Mouse (Mus musculus) testis, adult 2 months (tissue): ENCODE measurements around the gene Pla2g1b. TPM values are rescaled to one million over a fixed set of nuclear protein-coding genes. Genes with fewer than 3 reads are reported as not detected.

ENCODE experiments used
- H3K27ac ChIP-seq: fragments of 200-500 bp; 2 replicates; pipeline ENCODE4 v1.5.1; 2012; ENCODE audit warnings: low read depth, low read length; ENCODE audit not compliant: control insufficient read depth, insufficient read depth
- H3K27me3 ChIP-seq: fragments of 200-500 bp; 2 replicates; pipeline ENCODE4 v1.6.1; 2012; ENCODE audit warnings: mild to moderate bottlenecking, low read length, moderate library complexity; ENCODE audit not compliant: control insufficient read depth, insufficient read depth
- H3K36me3 ChIP-seq: fragments of 200-500 bp; 2 replicates; pipeline ENCODE4 v1.6.1; 2012; ENCODE audit warnings: mild to moderate bottlenecking, low read length; ENCODE audit not compliant: control insufficient read depth, insufficient read depth
- H3K4me1 ChIP-seq: fragments of 200-500 bp; 2 replicates; pipeline ENCODE4 v1.6.1; 2012; ENCODE audit warnings: low read length; ENCODE audit not compliant: control insufficient read depth, insufficient read depth
- H3K4me3 ChIP-seq: fragments of 200-500 bp; 2 replicates; pipeline ENCODE4 v1.5.1; 2012; ENCODE audit warnings: low read depth, mild to moderate bottlenecking, low read length, moderate library complexity, mixed read lengths; ENCODE audit not compliant: control insufficient read depth
- CTCF ChIP-seq: fragments of 200-500 bp; IDR thresholded peaks from 2 replicates; pipeline ENCODE4 v1.5.1; 2012; ENCODE audit warnings: low read depth, mild to moderate bottlenecking, inconsistent platforms, low read length, moderate library complexity; ENCODE audit not compliant: control insufficient read depth, insufficient read depth, insufficient replicate concordance
- POLR2A ChIP-seq: fragments of 200-500 bp; IDR thresholded peaks from 2 replicates; pipeline ENCODE4 v1.6.1; 2012; ENCODE audit warnings: low read depth, mild to moderate bottlenecking, inconsistent platforms, low read length, moderate library complexity; ENCODE audit not compliant: control insufficient read depth
- polyA plus RNA-seq: library from polyadenylated mRNA; depleted of rRNA; stranded (reverse); fragments of >200 nt; gene quantifications from 2 replicates; pipeline ENCODE4 v1.2.3, GENCODE M21; 2012

The Pla2g1b gene
- polyA plus RNA-seq, 1 experiment: 0.64 TPM

GRCm38 (mm10) chr5:115487353-115487752, 21.3 kb downstream of the Pla2g1b start:
- no peak overlapping the region for H3K27ac ChIP-seq
- H3K36me3 ChIP-seq: no peaks in the 10 kb centered on the region
- peaks cover 6% of the 10 kb centered on the region; the same call in 1 of the 2 replicates for H3K27me3 ChIP-seq
- H3K4me3 ChIP-seq: no peak overlapping the region
- TF ChIP-seq CTCF (no peak), POLR2A (no peak)
- peaks cover 21% of the 10 kb centered on the region for H3K4me1 ChIP-seq

- Histone ChIP-seq H3K36me3 (no peaks in the 10 kb centered on the region), H3K27ac (peak overlapping the region; percentile 92; the same call in 1 of the 2 replicates), H3K4me3 (peak overlapping the region; percentile 72), H3K4me1 (peaks cover 17% of the 10 kb centered on the region), H3K27me3 (peaks cover 3% of the 10 kb centered on the region; the same call in 1 of the 2 replicates)
- TF ChIP-seq CTCF: no peak
- no peak for TF ChIP-seq POLR2A
Measured at GRCm38 (mm10) chr5:115487942-115488580, 22.0 kb downstream of the Pla2g1b start.

GRCm38 (mm10) chr5:115488841-115489698, 23.0 kb downstream of the Pla2g1b start:
- TF ChIP-seq POLR2A (peak; percentile 99), CTCF (no peak)
- Histone ChIP-seq H3K4me1 (peaks cover 17% of the 10 kb centered on the region), H3K36me3 (no peaks in the 10 kb centered on the region), H3K4me3 (peak overlapping the region; percentile 91), H3K27ac (peak overlapping the region; percentile 100), H3K27me3 (no peaks in the 10 kb centered on the region)

DNA sequence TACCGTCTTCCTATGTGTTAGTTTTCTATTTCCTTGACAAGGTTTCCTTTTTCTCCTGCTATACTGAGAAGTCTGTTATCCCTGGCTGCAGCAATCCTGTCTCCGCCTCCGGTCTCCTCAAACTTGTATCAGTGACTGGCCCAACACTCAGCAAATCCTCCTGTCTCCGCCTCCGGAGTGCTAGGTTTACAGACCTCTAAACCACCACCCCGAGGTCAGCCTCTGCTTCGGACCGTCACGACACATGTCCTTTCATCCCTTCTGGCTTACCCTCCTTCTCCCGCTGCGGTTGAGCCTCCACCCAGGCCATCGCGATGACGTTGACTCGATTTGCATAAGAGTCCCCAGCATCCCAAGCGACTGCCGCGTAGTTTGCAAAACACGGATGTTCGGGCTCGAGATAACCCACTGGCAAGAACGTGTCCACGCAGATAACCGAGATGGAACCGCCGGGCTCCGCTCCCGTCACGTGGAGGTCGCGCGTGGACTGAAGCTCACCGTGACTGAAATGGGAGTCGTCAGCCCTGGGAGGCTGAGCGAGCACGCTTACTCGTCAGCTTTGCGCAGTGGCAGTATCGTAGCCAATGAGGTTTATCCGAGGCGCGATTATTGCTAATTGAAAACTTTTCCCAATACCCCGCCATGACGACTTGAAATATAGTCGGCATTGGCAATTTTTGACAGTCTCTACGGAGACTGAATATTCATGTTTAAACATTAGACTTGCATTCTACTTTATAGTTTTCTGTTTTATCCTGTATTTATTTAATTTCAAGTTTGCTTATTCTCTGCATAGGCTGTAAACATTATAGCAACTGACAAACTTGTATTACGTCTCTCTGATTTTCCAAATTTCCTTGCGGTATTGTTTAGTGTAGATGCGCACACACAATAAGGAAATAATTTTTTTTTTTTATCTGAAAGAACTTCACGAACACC, 23.9 kb downstream of the Pla2g1b start:
- Histone ChIP-seq H3K4me3 (peak overlapping the region; percentile 91), H3K4me1 (peaks cover 14% of the 10 kb centered on the region), H3K36me3 (no peaks in the 10 kb centered on the region), H3K27me3 (no peaks in the 10 kb centered on the region), H3K27ac (peak overlapping the region; percentile 100)
- TF ChIP-seq POLR2A (peak; percentile 98), CTCF (no peak; the same call in 1 of the 2 replicates)

DNA sequence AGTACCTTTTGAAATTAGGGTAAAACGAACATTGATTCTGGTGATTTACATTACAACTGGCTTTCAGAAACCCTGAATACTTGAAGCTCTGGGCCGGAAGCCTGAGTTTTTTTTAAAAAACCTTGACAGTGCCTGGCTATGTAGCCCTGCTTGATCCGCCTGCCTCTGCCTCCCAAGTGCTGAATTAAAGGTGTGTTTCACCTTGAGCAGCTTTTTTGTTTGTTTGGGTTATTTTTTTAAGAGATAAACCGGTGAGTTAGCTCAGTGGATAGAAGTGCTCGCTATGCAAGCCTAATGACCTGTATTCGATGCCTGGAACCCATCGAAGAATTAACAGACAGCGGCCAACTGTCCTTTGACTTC, 24.6 kb downstream of the Pla2g1b start:
- H3K36me3 ChIP-seq: no peaks in the 10 kb centered on the region
- H3K27me3 ChIP-seq: no peaks in the 10 kb centered on the region
- no peak overlapping the region for H3K27ac ChIP-seq
- H3K4me1 ChIP-seq: peaks cover 14% of the 10 kb centered on the region
- no peak overlapping the region for H3K4me3 ChIP-seq
- TF ChIP-seq CTCF (no peak), POLR2A (no peak)

DNA sequence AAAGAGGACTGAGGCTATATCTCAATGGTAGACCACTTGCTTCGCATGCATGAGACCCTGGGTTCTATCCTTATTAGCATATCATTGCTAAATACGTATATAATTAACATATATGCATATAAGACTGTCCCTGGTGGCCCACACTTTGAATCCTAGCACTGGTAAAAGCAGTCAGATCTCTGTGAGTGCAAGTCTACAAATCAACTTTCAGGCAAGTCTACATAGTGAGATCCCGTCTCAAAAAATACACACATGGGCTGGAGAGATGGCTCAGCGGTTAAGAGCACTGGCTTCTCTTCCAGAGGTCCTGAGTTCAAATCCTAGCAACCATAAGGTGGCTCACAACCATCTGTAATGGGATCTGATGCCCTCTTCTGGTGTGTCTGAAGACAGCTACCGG, 25.0 kb downstream of the Pla2g1b start:
- H3K4me3 ChIP-seq: no peak overlapping the region
- TF ChIP-seq POLR2A: no peak
- no peaks in the 10 kb centered on the region for H3K27me3 ChIP-seq
- peaks cover 11% of the 10 kb centered on the region for H3K4me1 ChIP-seq
- H3K36me3 ChIP-seq: no peaks in the 10 kb centered on the region
- H3K27ac ChIP-seq: no peak overlapping the region
